Mouse (Mus musculus) cerebellum, adult 2 months (tissue): ENCODE measurements around the gene Cst12. TPM values are rescaled to one million over a fixed set of nuclear protein-coding genes. Genes with fewer than 3 reads are reported as not detected.
A peak's percentile ranks its signal among the peaks of the same experiment; 100 is the strongest.
"Not testable (repeated sequence)": the region's sequence is repeated elsewhere in the genome, so short reads cannot be mapped to it uniquely, and the experiment has no call there.

Source experiments
- DNase-seq, 2 experiments: peaks; one replicate each; pipeline ENCODE4 v3.0.0; 2021
- H3K27ac ChIP-seq: fragments of 200-500 bp; 2 replicates; pipeline ENCODE4 v1.5.1; 2012; ENCODE audit warnings: low read length, control low read depth, inconsistent platforms; ENCODE audit not compliant: insufficient read depth
- H3K27me3 ChIP-seq: fragments of 200-500 bp; 2 replicates; pipeline ENCODE4 v1.6.1; 2012; ENCODE audit warnings: inconsistent platforms, mild to moderate bottlenecking, low read length, moderate library complexity; ENCODE audit not compliant: control insufficient read depth, insufficient read depth
- H3K4me1 ChIP-seq: fragments of 200-500 bp; 2 replicates; pipeline ENCODE4 v1.6.1; 2011; ENCODE audit warnings: low read length; ENCODE audit not compliant: control insufficient read depth, insufficient read depth
- H3K4me3 ChIP-seq: fragments of 200-500 bp; replicated peaks from 2 replicates; pipeline ENCODE3; 2011; ENCODE audit warnings: mild to moderate bottlenecking, low read depth, low read length, control low read depth; ENCODE audit not compliant: insufficient read depth
- CTCF ChIP-seq: fragments of 200-500 bp; IDR thresholded peaks from 2 replicates; pipeline ENCODE4 v1.5.1; 2011; ENCODE audit warnings: low read depth, mild to moderate bottlenecking, control low read depth, low read length, moderate library complexity, borderline replicate concordance; ENCODE audit not compliant: insufficient read depth
- POLR2A ChIP-seq: fragments of 200-500 bp; IDR thresholded peaks from 2 replicates; pipeline ENCODE4 v1.6.1; 2011; ENCODE audit warnings: low read length, control low read depth, borderline replicate concordance; ENCODE audit not compliant: insufficient read depth
- WGBS: fragments of 180-500 bp; shearing (Covaris S2); methylation state at CpG from one replicate; pipeline ENCODE4 v1.1.7; 2018; 5-methylcytosine and 5-hydroxymethylcytosine counted together
- polyA plus RNA-seq: library from polyadenylated mRNA; depleted of rRNA; stranded (reverse); fragments of >200 nt; gene quantifications from 2 replicates; pipeline ENCODE4 v1.2.3, GENCODE M21; 2012; rRNA removed

The Cst12 gene
- not detected in 2 replicates for polyA plus RNA-seq

- Histone ChIP-seq H3K4me1 (no peaks in the 10 kb centered on the region), H3K27ac (no peak within 1 kb of the TSS), H3K27me3 (no peaks in the 10 kb centered on the region), H3K4me3 (no peak within 1 kb of the TSS)
- WGBS = 89% methylated on average over 6 of the region's 6 CpGs
- DNase-seq = no peak
- TF ChIP-seq POLR2A (no peak), CTCF (no peak)
These were observed at the start of gene Cst12 for GRCm38 (mm10) chr2:148789142-148789541. Gene Cst12 (plus strand): TSS chr2:148789361.

GRCm38 (mm10) chr2:148743001-148743400 lies 46.2 kb upstream of the Cst12 start:
- H3K4me1 ChIP-seq = peaks cover 11% of the 10 kb centered on the region; the same call in 1 of the 2 replicates
- TF ChIP-seq CTCF (no peak), POLR2A (no peak)
- DNase-seq = peak; percentile 93 to 96
- H3K4me3 ChIP-seq = no peak overlapping the region
- WGBS = 4% methylated on average over 3 of the region's 3 CpGs
- no peaks in the 10 kb centered on the region for H3K27me3 ChIP-seq
- H3K27ac ChIP-seq = peak overlapping the region; percentile 42

- Histone ChIP-seq H3K27me3 (no peaks in the 10 kb centered on the region), H3K4me1 (peaks cover 11% of the 10 kb centered on the region; the same call in 1 of the 2 replicates), H3K4me3 (no peak overlapping the region), H3K27ac (peak overlapping the region; percentile 68)
- peak in 1 of 2 experiments; percentile 32 for DNase-seq
- 52% methylated on average over 3 of the region's 3 CpGs for WGBS
- TF ChIP-seq CTCF = no peak
- no peak for TF ChIP-seq POLR2A
These were observed 45.2 kb upstream of the Cst12 start for GRCm38 (mm10) chr2:148743846-148744407.

GRCm38 (mm10) chr2:148750058-148750457 lies 39.1 kb upstream of the Cst12 start, which contains the start of gene Cstl1:
Gene Cstl1 (plus strand): TSS chr2:148750358.
- no peaks in the 10 kb centered on the region for H3K27me3 ChIP-seq
- no peak within 1 kb of the TSS for H3K27ac ChIP-seq
- TF ChIP-seq POLR2A = no peak
- no peak for TF ChIP-seq CTCF
- 85% methylated on average over 1 of the region's 1 CpGs for WGBS
- DNase-seq = no peak
- no peak within 1 kb of the TSS for H3K4me3 ChIP-seq
- no peaks in the 10 kb centered on the region for H3K4me1 ChIP-seq

GRCm38 (mm10) chr2:148751893-148752813 lies 37.0 kb upstream of the Cst12 start:
- TF ChIP-seq CTCF (peak; percentile 51), POLR2A (no peak)
- peak; percentile 74 to 80 for DNase-seq
- no peaks in the 10 kb centered on the region for H3K4me1 ChIP-seq
- peak overlapping the region; percentile 79 for H3K4me3 ChIP-seq
- WGBS = 15% methylated on average over 15 of the region's 15 CpGs
- H3K27me3 ChIP-seq = no peaks in the 10 kb centered on the region
- H3K27ac ChIP-seq = no peak overlapping the region; the same call in 1 of the 2 replicates

GRCm38 (mm10) chr2:148754310-148754846 lies 34.8 kb upstream of the Cst12 start:
- no peak for DNase-seq
- Histone ChIP-seq H3K27ac (no peak overlapping the region), H3K4me3 (no peak overlapping the region), H3K27me3 (no peaks in the 10 kb centered on the region), H3K4me1 (no peaks in the 10 kb centered on the region)
- TF ChIP-seq POLR2A = no peak
- TF ChIP-seq CTCF = no peak
- 45% methylated on average over 1 of the region's 1 CpGs for WGBS

GRCm38 (mm10) chr2:148763648-148764388 lies 25.3 kb upstream of the Cst12 start:
- WGBS = 97% methylated on average over 1 of the region's 1 CpGs
- DNase-seq = no peak
- Histone ChIP-seq H3K27ac (no peak overlapping the region), H3K4me1 (no peaks in the 10 kb centered on the region), H3K4me3 (no peak overlapping the region), H3K27me3 (no peaks in the 10 kb centered on the region)
- TF ChIP-seq POLR2A = no peak
- no peak for TF ChIP-seq CTCF

GRCm38 (mm10) chr2:148771397-148771796 lies 17.8 kb upstream of the Cst12 start, which contains the start of gene Cst11:
Gene Cst11 (minus strand): TSS chr2:148771497.
- 86% methylated on average over 4 of the region's 4 CpGs for WGBS
- not testable (repeated sequence) for H3K27me3 ChIP-seq, H3K27ac ChIP-seq, H3K4me1 ChIP-seq, H3K4me3 ChIP-seq, DNase-seq
